Mouse (Mus musculus) urinary bladder, adult 2 months (tissue): Measurements from ENCODE around the gene Arid5b. TPM values are rescaled to one million over a fixed set of nuclear protein-coding genes. Genes with fewer than 3 reads are reported as not detected.

Experiments used
- DNase-seq: peaks from one replicate; pipeline ENCODE4 v3.0.0; 2022; ENCODE audit warnings: low spot score
- polyA plus RNA-seq: library from polyadenylated mRNA; depleted of rRNA; stranded (reverse); fragments of >200 nt; gene quantifications from 2 replicates; pipeline ENCODE4 v1.2.3, GENCODE M21; 2012

Arid5b gene
- polyA plus RNA-seq, 1 experiment, result 15.8 TPM

DNA sequence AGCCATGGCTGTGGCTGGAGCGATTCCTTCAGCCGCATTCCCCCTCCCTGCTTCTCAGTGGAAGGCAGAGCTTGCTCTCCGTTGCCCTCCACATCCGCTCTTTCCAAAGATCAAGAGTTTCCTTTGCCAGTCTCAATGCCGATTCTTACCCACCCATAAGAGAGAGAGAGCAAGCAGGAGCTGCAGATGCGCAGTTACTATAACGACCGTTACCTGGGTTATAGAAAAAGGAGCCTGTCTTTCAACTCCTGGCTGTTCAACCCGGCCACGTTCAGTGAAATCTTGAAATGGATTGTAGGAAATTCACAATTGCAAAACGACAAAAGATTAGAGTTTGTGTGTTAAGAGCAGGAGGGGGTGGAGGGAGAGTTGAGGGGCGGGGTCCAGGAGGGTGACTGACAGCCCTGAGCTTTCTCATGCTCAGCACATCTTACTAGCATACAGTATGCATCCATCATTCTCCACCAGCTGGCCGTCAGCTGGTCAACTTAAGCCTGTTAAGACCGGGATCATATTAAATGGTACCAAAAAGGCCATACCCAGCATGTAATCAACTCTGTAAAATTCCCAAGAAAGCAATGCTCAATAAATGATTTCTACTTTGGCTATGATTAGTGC lies 227.1 kb downstream of the Arid5b start:
- no peak for DNase-seq

DNA sequence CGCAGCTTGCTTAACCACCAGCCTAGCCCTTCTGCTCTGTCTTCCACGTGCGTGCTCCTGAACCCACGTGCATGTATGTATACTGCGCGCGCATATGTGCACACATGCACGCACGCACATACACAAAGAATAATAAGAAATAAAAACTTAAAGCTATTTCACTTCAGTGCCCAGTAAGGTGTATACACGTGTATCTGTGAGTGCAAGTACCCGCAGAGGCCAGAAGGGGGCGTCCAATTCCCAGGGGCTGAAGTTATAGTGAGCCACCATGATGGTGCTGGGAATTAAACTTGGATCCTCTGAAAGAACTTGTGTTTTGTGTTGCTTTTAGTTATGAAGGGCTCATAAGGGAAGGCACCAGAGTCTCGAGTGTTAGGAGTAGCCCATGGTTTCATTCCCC lies 227.7 kb downstream of the Arid5b start:
- DNase-seq, result no peak

DNA sequence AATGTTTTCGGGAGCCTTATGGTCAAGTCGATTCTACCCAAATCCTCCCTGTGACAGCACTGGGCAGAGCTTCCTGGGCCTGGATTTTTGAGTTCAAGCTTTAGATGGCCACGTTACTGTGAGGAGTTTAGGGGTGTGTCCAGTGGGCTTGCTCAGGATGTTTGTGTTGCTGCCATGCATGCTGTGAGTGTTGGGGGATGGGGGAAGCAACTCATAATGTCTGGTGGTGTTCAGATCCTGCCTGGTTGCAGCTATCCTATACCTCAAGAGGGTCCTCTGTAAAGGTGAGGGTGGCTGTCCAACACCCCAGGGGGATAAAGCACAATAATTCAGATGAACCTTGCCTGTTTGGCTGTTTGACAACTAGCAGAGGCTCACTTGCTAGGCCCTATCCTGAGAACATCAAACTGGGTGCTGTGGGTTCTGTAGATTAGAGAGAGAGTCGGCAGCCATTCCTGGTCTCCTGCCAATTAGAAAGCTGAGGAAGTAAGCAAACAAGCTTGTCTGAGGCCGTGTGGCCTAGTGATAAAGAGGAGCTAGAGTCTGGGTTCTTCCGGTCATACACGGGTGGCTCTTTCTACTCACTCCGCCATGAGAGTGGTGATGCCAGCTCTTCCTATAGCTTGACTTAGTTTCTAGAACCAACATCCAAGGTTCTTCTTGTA lies 229.8 kb downstream of the Arid5b start:
- DNase-seq, result no peak

- no peak for DNase-seq
Observed at GRCm38 (mm10) chr10:68044864-68045263, 233.7 kb downstream of the Arid5b start.

GRCm38 (mm10) chr10:68043973-68044372 lies 234.6 kb downstream of the Arid5b start:
- DNase-seq, result no peak
